Mouse (Mus musculus) kidney, postnatal 25 days (tissue): ENCODE data around the gene Tas2r130.
"Not testable (repeated sequence)": the region's sequence is repeated elsewhere in the genome, so short reads cannot be mapped to it uniquely, and the experiment has no call there.

Experiments used
- DNase-seq, 2 experiments: peaks; one replicate each; pipeline ENCODE4 v3.0.0; 2021; ENCODE audit warnings: mixed read lengths in 2 of 2

Tas2r130 gene

DNA sequence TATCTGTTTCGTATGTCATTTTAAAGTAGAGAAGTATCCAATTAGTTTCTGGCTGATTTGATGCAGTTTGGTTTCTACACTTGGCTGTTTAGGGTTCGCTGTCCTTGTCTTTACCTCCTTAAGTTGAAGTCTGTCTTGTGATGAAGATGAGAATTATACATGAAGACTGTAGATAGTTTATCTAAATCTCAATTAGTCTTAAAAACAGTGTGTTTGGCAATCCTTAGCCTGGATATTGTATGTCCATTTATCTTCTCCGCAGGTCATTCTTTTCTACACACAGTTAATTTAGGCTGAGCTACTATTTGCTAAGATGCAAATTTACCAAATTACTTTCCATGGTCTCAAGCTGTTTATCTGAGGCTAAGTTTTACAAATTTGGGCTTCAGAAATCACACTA is at the start of gene Tas2r130:
Gene Tas2r130, minus strand, starts transcription at position 101 of the 400 bp plus-strand sequence.
- no peak for DNase-seq

- DNase-seq, result no peak
These were observed 48.1 kb upstream of the Tas2r130 start, which contains the start of gene Tas2r106 for GRCm38 (mm10) chr6:131678786-131679185. TSS of gene Tas2r106 (minus strand) at chr6:131678886.

GRCm38 (mm10) chr6:131660049-131660448 is 29.3 kb upstream of the Tas2r130 start, which contains the start of gene Tas2r107:
TSS of gene Tas2r107 (minus strand) at chr6:131660149.
- DNase-seq, result no peak

GRCm38 (mm10) chr6:131609956-131610355 is 20.8 kb downstream of the Tas2r130 start:
- DNase-seq, result not testable (repeated sequence)

- no peak for DNase-seq
These were observed 25.9 kb downstream of the Tas2r130 start for GRCm38 (mm10) chr6:131604821-131605220.
